Mouse (Mus musculus) liver, embryonic 16.5 days (tissue): ENCODE data around the gene Ube2l3. TPM values are rescaled to one million over a fixed set of nuclear protein-coding genes. Genes with fewer than 3 reads are reported as not detected.
"Not testable (repeated sequence)": the region's sequence is repeated elsewhere in the genome, so short reads cannot be mapped to it uniquely, and the experiment has no call there.

Experiments
- ATAC-seq: fragments of 200-750 bp; cut with Nextera tagmentation; 2 replicates; pipeline ENCODE4 v1.8.0; 2017; ENCODE audit warnings: low read depth, mild to moderate bottlenecking, moderate number of reproducible peaks, moderate library complexity
- H3K27ac ChIP-seq: fragments of 300-500 bp; sonication (generic); 2 replicates; pipeline ENCODE4 v1.5.1; 2014; ENCODE audit warnings: mild to moderate bottlenecking, low read length
- H3K27me3 ChIP-seq: fragments of 300-500 bp; sonication (generic); 2 replicates; pipeline ENCODE4 v1.6.1; 2014; ENCODE audit warnings: low read depth, low read length, mixed read lengths; ENCODE audit not compliant: control insufficient read depth, insufficient read depth
- H3K36me3 ChIP-seq: fragments of 300-500 bp; sonication (generic); 2 replicates; pipeline ENCODE4 v1.6.1; 2014; ENCODE audit warnings: mild to moderate bottlenecking; ENCODE audit not compliant: control insufficient read depth, insufficient read depth
- H3K4me1 ChIP-seq: fragments of 300-500 bp; sonication (generic); 2 replicates; pipeline ENCODE4 v1.6.1; 2014; ENCODE audit warnings: low read depth, low read length, mixed read lengths; ENCODE audit not compliant: control insufficient read depth
- H3K4me2 ChIP-seq: fragments of 300-500 bp; sonication (generic); 2 replicates; pipeline ENCODE4 v1.6.1; 2014; ENCODE audit warnings: low read depth, low read length, mixed read lengths
- H3K4me3 ChIP-seq: fragments of 300-500 bp; sonication (generic); 2 replicates; pipeline ENCODE4 v1.5.1; 2014; ENCODE audit warnings: low read depth, mild to moderate bottlenecking, low read length
- H3K9ac ChIP-seq: fragments of 300-500 bp; sonication (generic); 2 replicates; pipeline ENCODE4 v1.6.1; 2014; ENCODE audit warnings: low read depth, low read length
- H3K9me3 ChIP-seq: fragments of 300-500 bp; sonication (generic); replicated peaks from 2 replicates; pipeline ENCODE4 v1.6.1; 2016; ENCODE audit warnings: low read length; ENCODE audit not compliant: control insufficient read depth
- WGBS: fragments of 180-500 bp; shearing (Covaris S2); extraction: QIAGEN DNeasy Blood & Tissue Kit; methylation state at CpG from one replicate; pipeline ENCODE4 v1.1.7; 2014; ENCODE audit not compliant: insufficient replicate concordance; 5-methylcytosine and 5-hydroxymethylcytosine counted together
- polyA plus RNA-seq: library from polyadenylated mRNA; unstranded; fragments of >200 nt; fragmentation: Nextera tagmentation; extraction: Ambion mirVana; gene quantifications from 2 replicates; pipeline ENCODE4 v1.2.1, GENCODE M21; 2015

Gene Ube2l3
- polyA plus RNA-seq, 1 experiment from 2014 or later = 164 TPM

DNA sequence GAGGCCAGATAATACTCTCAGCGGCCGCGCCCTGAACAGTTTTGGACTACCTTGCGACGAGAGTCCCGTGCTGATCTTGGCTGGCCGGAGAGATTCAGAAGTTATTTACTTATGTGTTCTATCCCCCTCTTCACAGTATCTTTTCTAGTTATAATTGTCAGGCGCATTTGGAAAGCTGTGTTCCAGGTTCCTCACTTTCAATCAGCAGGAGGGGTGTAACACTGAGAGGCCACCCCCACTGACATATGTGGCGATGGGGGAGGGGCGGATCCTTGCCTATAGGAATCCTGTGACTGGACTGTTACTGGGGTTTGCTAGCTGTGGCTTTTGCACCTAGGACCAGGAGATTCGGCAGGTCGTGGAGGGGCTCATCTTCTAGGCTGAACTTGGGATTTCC, 32.0 kb upstream of the Ube2l3 start:
- 3% methylated on average over 12 of the region's 12 CpGs for WGBS
- Histone ChIP-seq H3K9ac (peak overlapping the region; percentile 84), H3K9me3 (peaks cover 3% of the 10 kb centered on the region), H3K4me1 (peaks cover 55% of the 10 kb centered on the region), H3K27me3 (no peaks in the 10 kb centered on the region), H3K4me3 (peak overlapping the region; percentile 82), H3K27ac (peak overlapping the region; percentile 74; the same call in 1 of the 2 replicates), H3K36me3 (no peaks in the 10 kb centered on the region), H3K4me2 (peak overlapping the region; percentile 96)
- no peak for ATAC-seq

DNA sequence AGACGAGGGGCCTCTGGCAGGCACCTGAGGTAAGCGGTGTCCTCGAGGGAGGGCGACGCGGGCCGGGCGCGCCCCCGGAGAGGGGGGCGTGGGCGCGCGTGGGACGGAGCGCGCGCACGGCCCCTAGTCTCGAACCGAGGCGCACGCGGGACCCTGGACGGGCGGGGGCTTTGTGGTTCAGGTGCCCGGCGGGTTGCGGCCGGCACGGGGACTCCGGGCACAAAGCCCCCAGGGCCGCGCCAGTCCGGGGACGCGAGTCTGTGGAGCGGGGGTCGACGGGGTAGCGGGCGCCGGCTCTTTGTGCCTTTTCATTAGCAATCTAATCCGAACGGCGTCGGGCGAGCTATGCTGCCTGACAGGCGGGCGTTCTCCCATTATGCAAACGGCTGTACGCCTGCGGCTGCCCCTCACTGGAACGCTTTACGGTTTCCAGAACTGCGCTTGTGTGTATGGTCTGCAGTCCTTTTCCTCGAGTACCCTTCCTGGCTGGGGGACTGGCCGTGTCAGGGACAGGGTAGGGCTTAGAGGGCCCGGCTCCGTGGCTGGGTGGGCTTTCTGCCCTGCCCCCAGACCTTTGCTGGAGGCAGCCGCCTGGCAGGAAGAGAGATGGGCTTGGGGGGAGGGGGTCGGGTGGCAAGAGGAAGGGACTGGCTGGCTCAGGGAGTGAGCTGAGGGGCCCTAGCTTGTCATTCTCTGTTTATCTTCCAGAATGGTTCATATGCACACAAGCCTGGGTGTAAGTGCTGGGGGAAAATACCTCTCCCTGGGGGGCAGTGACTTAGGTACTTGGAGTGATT, 31.5 kb upstream of the Ube2l3 start:
- Histone ChIP-seq H3K4me1 (peaks cover 49% of the 10 kb centered on the region), H3K36me3 (no peaks in the 10 kb centered on the region), H3K27ac (peak overlapping the region; percentile 74), H3K9ac (peak overlapping the region; percentile 84), H3K9me3 (peaks cover 3% of the 10 kb centered on the region), H3K27me3 (no peaks in the 10 kb centered on the region), H3K4me2 (peak overlapping the region; percentile 96), H3K4me3 (peak overlapping the region; percentile 82)
- under 1% methylated on average over 55 of the region's 62 CpGs for WGBS
- peak; percentile 14; the same call in 1 of the 2 replicates for ATAC-seq

DNA sequence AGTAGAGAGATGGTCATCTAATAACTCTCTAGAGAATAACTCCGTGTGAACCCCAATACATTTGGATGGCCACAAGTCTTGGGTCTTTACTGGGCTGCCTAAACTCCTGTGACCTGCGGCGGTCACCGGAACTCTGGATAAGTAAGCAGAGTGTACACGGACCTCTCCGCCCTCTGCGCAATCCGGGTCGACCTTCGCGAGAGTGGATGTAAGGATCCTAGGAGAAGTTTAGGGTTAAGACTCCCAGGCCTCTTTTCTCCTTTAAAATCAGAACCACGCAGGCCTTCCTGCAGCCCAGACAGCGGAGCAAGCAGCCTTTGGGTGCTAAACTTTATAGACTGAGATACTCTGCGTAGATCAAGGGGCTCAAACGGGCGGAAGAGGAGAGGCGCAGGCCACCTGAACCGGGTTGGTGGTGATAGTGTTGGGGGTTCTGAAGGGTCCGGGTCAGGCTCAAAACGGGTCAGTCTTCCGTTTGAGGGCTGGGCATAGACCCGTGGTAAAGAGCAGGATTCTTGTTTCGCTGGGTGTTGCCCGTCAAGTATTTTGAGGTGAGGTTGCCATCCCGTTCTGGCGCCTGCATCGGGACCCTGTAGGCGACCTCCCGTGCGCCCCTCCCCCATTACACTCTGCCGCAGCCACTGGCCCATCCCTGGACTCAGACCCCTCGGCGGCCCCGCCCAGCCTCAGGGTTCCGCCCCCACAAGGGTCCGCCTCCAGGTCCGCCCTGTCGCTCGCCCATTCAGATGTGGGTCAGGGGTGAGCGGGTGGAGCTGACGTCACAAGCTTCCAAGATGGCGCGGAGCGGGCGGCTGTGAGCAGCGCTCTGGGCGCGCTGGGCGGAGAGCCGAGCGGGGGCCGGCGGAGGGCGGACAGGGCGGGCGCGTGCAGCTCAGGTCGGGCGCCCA, 30.6 kb upstream of the Ube2l3 start, which contains the start of gene Hic2:
Hic2 (plus strand) TSS at position 779 of the 908 bp plus-strand sequence.
- WGBS = 4% methylated on average over 53 of the region's 59 CpGs
- H3K27me3 ChIP-seq = no peaks in the 10 kb centered on the region
- H3K9me3 ChIP-seq = peaks cover 3% of the 10 kb centered on the region
- H3K4me1 ChIP-seq = peaks cover 40% of the 10 kb centered on the region
- peak within 1 kb of the TSS; percentile 74 for H3K27ac ChIP-seq
- peak within 1 kb of the TSS; percentile 96 for H3K4me2 ChIP-seq
- H3K9ac ChIP-seq = peak within 1 kb of the TSS; percentile 84
- ATAC-seq = peak; percentile 92
- peak within 1 kb of the TSS; percentile 82 for H3K4me3 ChIP-seq
- no peaks in the 10 kb centered on the region for H3K36me3 ChIP-seq

DNA sequence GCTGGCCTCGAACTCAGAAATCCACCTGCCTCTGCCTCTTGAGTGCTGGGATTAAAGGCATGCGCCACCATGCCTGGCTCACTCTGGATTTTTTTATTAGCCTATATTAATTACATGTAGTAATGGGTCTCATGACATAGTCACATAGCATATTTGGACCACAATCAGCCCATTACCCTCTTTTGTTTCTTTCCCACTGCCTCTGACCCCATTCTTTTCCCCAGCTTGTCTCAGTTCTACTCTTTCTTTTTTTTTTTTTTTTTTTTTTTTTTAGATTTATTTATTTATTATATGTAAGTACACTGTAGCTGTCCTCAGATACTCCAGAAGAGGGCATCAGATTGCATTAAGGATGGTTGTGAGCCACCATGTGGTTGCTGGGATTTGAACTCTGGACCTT, 29.1 kb upstream of the Ube2l3 start:
- not testable (repeated sequence) for H3K36me3 ChIP-seq, H3K9ac ChIP-seq, H3K27ac ChIP-seq, H3K9me3 ChIP-seq, ATAC-seq, H3K4me3 ChIP-seq, H3K4me2 ChIP-seq, H3K27me3 ChIP-seq
- peaks cover 29% of the 10 kb centered on the region for H3K4me1 ChIP-seq
- 59% methylated on average over 2 of the region's 2 CpGs for WGBS

DNA sequence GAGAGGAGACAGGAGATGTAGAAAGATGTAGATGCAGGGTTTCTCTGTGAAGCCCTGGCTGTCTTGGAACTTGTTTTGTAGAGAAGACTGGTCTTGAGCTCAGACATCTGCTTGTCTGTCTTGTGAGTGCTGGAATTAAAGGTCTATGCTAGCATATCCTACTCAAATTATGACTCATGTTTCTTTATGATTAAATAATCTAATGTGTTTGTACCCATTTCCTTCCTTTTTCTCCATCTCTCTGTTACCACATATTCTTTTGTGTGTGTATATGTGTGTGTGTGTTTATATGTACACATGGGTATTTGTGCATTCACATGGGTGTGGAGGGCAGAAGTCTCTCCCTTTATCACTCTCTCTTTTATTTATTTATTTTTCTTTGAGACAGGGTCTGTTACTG, 24.0 kb upstream of the Ube2l3 start:
- H3K9me3 ChIP-seq = peaks cover 3% of the 10 kb centered on the region
- no peak overlapping the region for H3K4me2 ChIP-seq
- ATAC-seq = no peak
- H3K4me1 ChIP-seq = no peaks in the 10 kb centered on the region
- H3K27ac ChIP-seq = no peak overlapping the region
- H3K36me3 ChIP-seq = no peaks in the 10 kb centered on the region
- H3K27me3 ChIP-seq = no peaks in the 10 kb centered on the region
- H3K9ac ChIP-seq = no peak overlapping the region
- H3K4me3 ChIP-seq = no peak overlapping the region

DNA sequence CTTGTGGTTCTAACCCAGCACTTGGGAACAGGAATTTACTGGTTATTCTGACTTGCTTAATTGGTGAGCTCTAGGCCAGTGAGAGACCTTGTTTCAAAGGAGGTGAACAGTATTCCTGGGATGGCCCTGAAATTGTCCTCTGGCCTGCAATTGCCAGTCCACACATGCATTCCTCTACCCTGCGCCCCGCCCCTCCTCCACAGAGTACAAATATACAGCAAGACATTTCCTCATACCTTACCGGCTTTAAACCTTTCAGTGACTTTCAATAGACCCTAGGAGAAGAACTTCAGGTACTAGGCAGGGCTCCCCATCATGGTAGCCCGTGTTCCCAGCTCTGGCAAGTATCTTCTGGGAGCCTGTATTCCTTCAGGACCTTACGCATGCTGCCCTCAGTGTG, 23.1 kb upstream of the Ube2l3 start:
- WGBS = 75% methylated on average over 5 of the region's 5 CpGs
- H3K9ac ChIP-seq = no peak overlapping the region
- H3K4me2 ChIP-seq = no peak overlapping the region
- ATAC-seq = no peak
- no peaks in the 10 kb centered on the region for H3K36me3 ChIP-seq
- no peak overlapping the region for H3K27ac ChIP-seq
- H3K4me3 ChIP-seq = no peak overlapping the region
- H3K4me1 ChIP-seq = peaks cover under 1% of the 10 kb centered on the region
- H3K9me3 ChIP-seq = peaks cover 3% of the 10 kb centered on the region
- H3K27me3 ChIP-seq = no peaks in the 10 kb centered on the region

DNA sequence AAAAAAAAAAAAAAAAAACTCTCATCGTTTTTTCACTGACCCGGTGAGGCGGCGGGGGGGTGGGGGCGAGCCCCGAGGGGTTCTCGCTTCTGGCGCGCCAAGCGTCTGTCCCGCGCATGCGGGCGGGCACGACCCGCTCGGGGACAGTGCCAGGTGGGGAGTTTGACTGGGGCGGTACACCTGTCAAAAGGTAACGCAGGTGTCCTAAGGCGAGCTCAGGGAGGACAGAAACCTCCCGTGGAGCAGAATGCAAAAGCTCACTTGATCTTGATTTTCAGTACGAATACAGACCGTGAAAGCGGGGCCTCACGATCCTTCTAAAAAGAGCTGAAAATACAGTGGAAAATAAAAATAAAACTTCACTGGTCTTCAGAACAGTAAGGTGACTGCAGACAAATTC, 19.7 kb upstream of the Ube2l3 start:
- no peaks in the 10 kb centered on the region for H3K9me3 ChIP-seq
- no peak overlapping the region for H3K27ac ChIP-seq
- H3K9ac ChIP-seq = no peak overlapping the region
- WGBS = 35% methylated on average over 25 of the region's 25 CpGs
- no peaks in the 10 kb centered on the region for H3K27me3 ChIP-seq
- peak; percentile 100 for ATAC-seq
- H3K4me1 ChIP-seq = peaks cover 10% of the 10 kb centered on the region
- no peak overlapping the region for H3K4me3 ChIP-seq
- H3K4me2 ChIP-seq = no peak overlapping the region
- no peaks in the 10 kb centered on the region for H3K36me3 ChIP-seq

DNA sequence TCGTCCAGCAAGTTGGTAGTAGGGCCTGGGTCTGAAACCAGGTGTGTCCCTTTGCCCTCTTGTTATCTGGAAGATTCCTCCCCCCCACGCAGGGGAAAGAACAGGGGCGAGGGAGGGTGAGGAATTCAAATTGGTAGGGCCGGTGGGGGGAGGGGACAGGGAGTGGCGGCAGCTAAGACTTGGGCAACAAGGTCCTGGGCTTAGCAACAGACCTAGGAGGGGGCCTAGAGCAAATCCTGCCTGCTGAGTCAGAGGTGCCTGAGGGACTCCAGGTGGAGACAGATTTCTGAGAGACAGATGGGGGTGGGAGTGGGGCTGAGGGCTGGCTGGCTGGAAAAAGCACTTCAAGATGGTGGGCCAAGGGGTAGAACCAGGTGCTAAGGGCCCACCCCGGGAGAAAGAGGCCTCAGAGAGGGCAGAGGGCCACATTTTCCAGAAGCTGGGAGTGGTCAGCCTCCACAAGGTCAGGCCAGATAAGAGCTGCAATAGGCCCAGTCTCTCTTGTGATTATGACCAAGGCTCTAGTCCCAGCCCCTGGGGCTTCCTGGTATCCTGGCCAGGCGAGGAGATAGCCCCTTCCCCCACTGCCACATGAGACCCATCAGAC, 17.8 kb upstream of the Ube2l3 start:
- Histone ChIP-seq H3K4me1 (peaks cover 10% of the 10 kb centered on the region), H3K9me3 (no peaks in the 10 kb centered on the region), H3K27me3 (no peaks in the 10 kb centered on the region), H3K4me2 (no peak overlapping the region), H3K4me3 (no peak overlapping the region), H3K36me3 (no peaks in the 10 kb centered on the region), H3K27ac (no peak overlapping the region), H3K9ac (no peak overlapping the region)
- WGBS = 14% methylated on average over 7 of the region's 7 CpGs
- ATAC-seq = no peak
